Mouse (Mus musculus): ENCODE results near the gene Nmt1.

Gene Nmt1

DNA sequence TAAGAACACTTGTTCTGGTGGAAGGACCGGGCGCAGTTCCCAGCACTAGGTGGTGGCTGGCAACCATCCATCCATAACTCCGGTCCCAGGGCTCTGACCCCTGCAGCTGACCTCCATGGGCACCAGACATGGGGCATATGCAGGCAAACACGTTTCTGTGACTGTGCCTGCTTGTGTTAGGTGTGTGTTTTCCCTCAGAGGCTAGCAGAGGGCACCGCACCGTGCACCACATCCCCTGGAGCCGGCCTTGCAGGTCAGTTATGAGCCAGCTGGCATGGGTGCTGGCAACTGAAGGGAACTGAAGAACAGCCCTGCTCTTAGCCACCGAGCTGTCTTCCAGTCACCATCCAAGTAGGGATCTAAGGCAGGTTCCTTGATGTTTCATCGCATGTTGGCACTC is 22.2 kb downstream of the Nmt1 start:
- no peak for DNase-seq

GRCm38 (mm10) chr11:103051249-103051691 is 23.3 kb downstream of the Nmt1 start:
- no peak for DNase-seq

DNA sequence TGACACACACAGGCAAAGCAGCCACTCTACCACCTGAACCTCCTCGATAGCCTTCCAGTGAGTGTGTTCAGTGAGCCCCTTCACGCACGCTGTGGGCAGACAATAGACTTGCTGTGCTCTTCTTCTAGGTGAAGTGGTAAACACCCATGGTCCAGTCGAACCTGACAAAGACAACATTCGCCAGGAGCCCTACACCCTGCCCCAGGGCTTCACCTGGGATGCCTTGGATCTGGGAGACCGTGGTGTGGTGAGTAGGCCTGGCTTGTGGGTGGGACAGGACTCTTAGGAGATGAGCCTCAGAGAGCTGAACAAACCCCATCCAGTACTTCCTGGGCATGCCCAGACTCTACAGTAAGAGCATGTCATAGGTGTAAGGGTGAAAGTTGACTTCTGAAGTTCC is 24.1 kb downstream of the Nmt1 start:
- no peak for DNase-seq

DNA sequence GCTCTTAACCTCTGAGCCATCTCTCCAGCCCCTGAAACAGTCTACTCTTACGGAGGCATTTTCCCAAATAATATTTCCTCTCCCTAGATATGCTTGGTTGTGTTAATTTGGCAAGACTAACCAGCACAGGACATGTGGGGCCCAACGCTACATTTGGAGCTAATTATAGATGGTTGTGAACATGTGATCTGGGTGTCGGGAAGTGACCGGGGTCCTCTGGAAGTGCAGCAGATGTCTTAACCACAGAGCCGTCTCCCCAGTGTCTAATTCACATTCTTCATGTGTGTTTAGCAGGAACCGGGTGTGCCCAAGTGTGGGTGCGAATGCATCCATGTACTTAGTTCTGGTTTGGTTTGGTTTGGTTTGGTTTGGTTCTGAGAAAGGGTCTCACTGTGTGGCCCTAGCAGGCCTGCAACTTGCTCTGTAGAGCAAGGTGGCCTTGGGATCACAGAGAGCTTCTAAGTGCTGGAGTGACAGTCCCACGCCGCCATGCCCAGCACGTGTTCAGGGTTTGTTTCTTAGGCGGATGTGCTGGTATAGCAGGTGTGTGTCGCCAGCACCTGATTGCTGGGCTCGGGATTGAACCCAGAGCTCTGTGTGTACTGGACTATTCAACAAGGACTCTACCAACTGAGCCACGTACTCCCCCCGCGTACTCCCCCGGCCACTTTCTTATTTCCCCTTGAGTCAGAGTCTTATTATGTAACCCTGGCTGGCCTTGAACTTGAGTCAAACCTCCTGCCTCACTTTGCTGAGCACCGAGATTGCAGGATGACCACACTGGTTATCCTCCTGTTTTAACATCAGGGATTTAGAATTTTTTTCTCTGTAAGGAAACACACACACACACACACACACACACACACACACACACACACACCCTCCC is 25.4 kb downstream of the Nmt1 start:
- DNase-seq: no peak

DNA sequence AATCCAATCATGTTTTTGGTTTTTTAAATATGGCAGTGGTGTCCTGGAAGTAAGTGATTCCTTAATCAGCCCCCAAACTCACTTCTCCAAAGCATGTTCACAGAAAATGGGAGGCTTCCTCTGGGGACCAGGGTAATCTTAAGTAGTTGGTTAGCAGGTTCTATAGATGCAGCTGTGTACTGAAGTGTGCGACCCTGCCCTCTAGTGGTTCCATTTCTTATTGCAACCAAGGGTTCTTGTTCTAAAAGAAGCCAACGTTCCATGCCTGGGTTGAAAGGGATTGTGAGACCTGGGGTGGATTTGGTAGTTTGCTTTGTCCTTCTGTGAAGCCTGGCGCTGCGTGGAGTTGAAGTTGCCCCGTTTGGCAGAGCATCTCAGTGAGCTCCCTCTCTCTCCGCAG is 26.8 kb downstream of the Nmt1 start:
- peak; percentile 48 to 63 for DNase-seq

DNA sequence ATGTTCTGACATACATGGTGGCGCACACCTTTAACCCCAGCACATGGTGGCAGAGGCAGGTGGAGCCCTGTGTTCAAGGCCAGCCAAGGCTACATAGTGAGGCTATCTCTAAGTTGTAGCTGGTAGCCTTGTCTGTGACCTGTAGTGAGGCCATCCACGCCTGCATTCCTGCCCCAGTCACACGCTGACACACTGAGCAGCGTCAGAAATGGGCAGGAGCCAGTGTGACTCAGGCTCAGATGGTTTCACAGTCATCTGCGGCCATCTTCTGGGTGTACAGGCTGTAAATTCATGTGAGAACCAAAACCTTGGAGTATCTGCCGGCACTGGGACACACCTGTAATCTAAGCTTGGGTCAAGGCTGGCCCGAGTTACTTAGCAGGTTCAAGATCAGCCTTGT is 28.6 kb downstream of the Nmt1 start:
- DNase-seq: no peak

- no peak for DNase-seq
Measured at GRCm38 (mm10) chr11:103058499-103059085, 30.6 kb downstream of the Nmt1 start.

DNA sequence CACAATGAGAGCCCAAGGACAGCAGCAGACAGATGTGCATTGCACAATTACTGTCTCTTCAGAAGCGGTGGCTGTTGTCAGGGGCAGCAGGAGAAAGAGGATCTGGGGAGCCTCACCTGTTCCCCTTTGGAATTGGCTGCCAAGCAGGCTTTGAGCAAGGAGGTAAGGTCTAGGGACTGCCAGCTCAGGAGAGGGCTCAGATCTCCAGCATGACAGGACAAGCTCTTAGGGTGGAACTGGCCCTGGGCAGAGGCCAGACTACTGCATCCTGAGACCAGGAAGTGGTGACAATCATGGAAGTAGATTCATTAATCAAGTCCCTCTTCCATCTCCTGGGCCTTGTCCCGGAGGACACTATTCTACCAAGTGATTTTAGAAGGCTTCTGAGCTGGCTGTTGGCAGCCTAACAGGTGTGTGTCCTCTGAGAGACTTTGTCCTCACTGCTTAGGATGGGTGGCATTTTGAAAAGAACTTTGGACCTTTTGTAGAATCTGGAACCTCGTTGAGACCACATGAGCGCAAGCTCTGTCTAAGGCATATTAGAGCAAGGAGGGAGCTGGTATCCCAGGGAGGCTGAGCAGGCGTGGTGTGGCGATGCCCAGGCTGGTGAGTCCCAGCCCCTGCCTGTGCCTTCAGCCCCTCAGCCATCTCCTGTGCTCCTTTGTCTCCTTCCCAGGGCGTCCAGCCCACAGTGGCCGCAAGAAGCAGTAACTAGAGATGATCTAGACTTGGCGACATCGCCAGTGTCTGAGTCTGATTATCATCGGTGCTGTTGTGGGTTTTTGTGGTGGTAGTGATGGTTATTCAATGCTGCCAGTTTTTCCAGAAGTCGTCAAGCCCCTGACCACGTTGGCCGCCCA is 38.4 kb downstream of the Nmt1 start:
- DNase-seq: no peak

GRCm38 (mm10) chr11:103067051-103067361 is 39.0 kb downstream of the Nmt1 start:
- no peak for DNase-seq

DNA sequence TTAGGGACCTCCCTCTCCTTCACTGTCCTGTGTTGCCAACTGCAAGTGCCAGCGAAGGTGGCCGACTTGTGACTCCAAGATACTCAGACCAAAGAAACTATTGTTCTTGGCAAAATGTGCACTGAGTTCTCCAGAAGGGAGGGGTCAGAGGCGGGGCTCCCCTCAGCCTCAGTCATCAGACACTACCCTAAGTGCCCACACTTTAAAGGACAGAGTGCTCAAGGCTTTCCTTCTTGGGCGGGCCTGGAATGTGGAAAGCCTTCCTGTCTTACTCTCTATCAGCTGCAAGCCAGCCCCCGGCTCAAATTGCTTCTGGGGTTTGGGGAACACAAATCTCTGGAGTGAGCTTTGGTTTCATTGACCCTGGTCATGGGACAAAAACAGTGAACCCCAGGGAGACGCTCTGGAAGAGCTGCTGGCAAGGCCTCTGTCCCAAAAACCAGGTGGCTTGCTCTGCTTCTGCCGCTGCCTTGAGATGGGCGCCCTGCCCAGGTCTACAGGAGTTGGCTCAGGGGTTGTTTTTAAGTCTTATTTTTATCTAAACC is 39.5 kb downstream of the Nmt1 start:
- DNase-seq: no peak

DNA sequence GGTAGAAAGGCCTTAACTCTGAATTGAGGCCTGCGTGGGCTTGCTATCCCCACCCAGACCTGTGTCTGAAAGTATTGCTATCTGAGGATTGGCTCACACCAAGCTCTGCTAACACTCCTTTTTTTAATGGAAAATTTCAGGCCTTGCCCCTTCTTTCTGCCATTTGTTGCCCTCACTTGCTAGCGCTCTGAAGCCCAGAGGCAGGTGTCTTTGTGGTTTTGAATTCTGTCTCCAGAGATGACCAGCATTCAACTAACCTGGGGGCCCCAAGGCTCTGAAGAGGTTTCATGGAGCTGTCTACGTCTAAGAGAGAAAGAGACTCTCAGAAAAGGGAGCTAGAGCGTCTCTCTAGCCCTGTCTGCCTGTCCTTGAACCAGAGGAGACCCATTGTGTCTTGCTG is 40.3 kb downstream of the Nmt1 start:
- no peak for DNase-seq

DNA sequence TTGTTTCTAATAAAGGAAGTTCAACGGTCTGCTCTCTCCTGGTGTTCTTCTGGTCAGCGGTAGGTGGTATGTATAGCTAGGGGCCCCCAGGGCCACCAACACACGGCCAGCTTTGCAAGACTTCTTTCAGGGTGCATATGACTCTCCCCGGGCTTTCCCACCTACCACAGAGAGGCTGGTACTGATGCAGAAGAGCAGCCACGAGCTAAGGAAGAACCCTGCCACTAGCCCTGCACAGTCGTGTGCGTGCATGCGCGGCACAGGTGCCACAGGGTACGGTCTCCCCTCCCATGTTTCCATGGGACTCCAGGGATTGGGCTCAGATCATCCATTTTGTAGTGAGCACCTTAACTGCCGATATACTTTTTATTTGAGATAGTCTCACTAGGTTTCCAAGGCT is 40.9 kb downstream of the Nmt1 start:
- no peak for DNase-seq

DNA sequence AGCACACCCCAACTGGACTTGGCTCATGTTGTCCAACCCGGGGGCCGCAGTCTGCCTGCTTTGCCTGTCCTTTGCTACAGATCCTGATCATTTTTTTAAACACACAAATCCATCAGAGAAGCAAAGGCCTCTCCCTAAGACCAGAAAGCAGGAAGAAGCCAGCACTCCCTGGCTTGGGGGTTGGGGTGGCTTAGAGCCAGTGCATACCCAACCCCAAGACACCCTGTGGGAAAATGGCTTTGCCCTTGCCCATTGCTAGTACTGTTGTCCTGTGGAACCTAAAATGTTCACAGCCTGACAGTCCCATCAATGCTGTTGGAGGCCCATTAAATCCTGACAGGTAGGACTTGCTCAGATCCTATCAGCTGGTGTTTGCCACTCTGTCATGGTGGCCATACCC is 41.7 kb downstream of the Nmt1 start:
- DNase-seq: no peak

DNA sequence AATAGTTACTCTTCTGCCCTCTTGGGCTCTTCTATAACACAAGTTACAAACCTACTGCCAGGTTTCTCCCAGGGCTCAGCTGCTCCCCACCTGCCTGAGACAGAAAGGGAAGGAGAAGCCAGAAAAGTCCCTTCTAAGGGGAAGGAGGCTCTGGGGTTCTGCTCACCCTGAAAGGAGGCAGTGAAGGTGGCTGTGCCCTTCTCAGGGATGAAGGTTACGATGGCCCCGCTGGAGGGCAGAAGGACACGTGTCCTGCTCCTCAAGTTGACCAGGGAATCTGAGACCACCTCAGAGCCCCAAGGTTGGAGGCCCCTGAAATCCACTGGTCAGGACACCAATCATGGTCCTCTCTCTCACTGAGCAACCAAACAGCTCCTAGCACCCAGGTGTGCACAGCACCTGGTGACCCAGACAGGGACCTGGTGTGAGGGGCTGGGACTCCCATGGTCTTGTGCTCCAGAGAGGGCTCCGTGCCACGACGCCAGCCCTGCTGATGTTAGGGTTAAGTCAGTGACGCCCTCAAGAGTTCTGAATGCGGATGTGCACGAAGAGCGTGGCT is 42.4 kb downstream of the Nmt1 start:
- DNase-seq: no peak

GRCm38 (mm10) chr11:103073671-103074070 is 45.7 kb downstream of the Nmt1 start:
- DNase-seq: no peak

DNA sequence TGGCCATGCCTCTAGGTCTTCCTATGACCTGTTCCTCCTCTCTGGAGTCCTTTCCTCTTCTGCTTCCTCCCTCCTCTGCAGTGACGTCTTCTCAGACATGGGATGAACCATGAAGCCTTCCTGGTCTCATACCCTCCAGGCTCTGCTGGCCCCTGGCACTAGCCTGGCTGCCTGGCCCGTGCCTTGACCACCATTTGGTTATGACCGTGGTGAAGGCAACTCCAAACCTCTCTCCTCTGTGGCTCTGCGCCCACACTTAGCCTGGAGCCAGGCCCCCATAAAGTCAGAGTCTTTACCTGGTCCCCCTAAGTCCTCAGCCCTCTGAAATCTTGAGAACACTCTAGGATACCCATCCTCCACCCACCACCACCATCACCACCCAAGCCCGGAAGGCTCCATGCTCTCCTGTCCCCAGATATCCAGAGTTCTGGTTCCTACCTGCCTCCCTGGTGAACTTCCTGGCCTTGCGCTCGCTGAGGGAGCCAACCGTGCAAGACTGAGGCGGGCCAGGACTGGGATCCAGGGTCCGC is 46.2 kb downstream of the Nmt1 start:
- DNase-seq: no peak

GRCm38 (mm10) chr11:103074796-103075323 is 46.9 kb downstream of the Nmt1 start:
- no peak for DNase-seq

DNA sequence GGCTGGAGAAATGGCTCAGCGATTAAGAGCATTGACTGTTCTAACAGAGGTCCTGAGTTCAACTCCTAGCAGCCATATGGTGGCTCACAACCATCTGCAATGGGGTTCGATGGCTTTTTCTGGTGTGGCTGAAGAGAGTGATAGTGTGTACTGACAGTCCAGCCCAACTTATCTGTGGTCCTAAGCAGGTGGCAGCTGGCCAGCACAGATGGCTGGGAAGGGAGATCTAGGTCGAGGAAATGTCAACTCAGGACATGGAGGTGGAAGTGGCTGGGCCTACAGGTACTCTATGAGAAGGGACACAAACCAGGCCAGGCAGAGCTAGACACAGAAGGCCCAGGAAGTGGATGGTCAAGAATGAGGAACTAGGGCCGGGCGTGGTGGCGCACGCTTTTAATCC is 48.0 kb downstream of the Nmt1 start:
- no peak for DNase-seq

DNA sequence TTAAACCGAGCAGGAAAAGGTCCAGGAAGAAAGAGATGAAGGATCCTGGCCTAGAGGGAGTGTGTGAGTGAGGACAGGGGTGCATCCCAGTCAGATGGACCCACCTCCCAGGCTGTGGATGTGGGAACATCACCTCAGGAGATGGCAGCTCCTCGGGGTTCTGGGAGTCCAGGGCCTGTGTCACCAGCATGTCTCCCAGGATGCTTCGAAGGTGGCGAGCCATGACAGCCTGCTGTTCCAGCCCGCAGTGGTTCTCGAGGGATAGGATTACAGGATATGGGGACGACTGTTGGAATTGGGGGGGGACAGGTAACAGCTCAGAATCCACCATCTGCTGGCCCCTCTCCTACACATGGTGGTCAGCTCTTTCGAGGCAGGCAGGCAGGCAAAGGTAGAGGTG is 48.6 kb downstream of the Nmt1 start:
- no peak for DNase-seq

- DNase-seq: no peak
Measured at GRCm38 (mm10) chr11:103078131-103078530, 50.1 kb downstream of the Nmt1 start.

DNA sequence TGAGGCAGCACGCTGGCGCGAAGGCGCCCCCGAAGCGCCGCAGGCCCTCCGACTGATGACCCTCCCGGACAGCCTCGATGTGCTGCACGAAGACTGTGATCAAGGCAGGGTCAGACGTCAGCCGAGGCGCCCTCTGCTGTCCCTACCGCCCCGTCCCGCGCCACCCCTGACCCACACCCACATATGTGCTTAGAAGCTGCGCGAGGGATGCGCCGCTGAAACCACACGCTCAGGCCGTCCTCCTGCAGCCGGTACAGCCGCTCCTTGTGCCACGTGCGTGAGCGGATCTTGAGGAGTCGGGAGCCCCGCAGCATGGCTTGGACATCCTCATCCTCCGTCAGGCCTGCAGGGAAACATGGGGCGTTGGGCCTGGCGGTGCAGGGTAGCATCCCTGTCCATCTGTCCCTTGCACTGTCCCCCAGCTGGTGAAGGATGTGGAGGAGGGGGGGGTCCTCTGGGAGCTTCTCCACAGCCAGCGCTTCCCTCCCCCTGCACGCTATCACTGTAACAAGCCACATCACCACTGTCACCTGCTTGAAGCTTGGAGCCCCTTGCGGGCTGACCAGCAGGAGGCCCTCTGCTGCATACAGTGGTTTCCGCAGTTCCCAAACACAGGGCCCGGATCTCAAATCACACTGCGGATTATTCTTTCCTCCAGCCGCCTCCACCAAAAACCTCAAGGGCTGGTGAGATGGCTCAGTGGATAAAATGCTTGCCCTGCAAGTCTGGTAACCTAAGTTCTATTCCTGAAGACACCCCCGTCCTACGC is 52.5 kb downstream of the Nmt1 start:
- no peak for DNase-seq

DNA sequence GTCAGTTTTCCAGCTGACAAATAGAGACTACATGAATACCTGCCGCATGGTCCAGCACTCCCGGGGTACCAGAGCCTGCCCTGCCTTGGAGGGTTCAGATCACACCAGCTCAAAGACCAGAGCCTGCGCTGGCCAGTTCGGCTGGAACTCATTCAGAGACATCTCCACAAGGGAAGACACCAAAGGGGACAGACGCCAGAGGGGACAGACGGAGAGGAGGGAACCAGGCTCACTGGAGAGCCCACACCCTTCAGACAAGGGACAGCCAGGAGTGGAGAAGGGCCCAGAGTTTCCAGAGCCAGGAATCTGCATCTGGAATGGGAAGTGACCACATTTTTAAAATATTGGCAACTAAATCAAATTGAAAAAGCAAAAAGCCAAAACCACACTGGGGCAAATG is 53.6 kb downstream of the Nmt1 start:
- DNase-seq: no peak
